Mouse (Mus musculus) cerebellum, postnatal 4 days (tissue): Measurements from ENCODE around the gene Cemip.
"Not testable (repeated sequence)": the region's sequence is repeated elsewhere in the genome, so short reads cannot be mapped to it uniquely, and the experiment has no call there.

Experiments used
- DNase-seq, 2 experiments: peaks; one replicate each; pipeline ENCODE4 v3.0.0; 2022; ENCODE audit warnings: low spot score in 2 of 2, mixed read lengths in 1 of 2

Gene Cemip

GRCm38 (mm10) chr7:83894348-83894747 is 192.0 kb downstream of the Cemip start:
- DNase-seq: no peak

GRCm38 (mm10) chr7:83892333-83892669 is 194.0 kb downstream of the Cemip start:
- no peak for DNase-seq

- DNase-seq: peak; percentile 88 to 97
Measured at GRCm38 (mm10) chr7:83891433-83892332, 194.6 kb downstream of the Cemip start.

- not testable (repeated sequence) for DNase-seq
Measured at GRCm38 (mm10) chr7:83889946-83890345, 196.4 kb downstream of the Cemip start.

- no peak for DNase-seq
Measured at GRCm38 (mm10) chr7:83889383-83889782, 196.9 kb downstream of the Cemip start.

- no peak for DNase-seq
Measured at GRCm38 (mm10) chr7:83886366-83887129, 199.8 kb downstream of the Cemip start.

GRCm38 (mm10) chr7:83885835-83886234 is 200.5 kb downstream of the Cemip start:
- DNase-seq: no peak

GRCm38 (mm10) chr7:83884921-83885532 is 201.3 kb downstream of the Cemip start:
- no peak for DNase-seq

- peak; percentile 64 to 80 for DNase-seq
Measured at GRCm38 (mm10) chr7:83884021-83884658, 202.2 kb downstream of the Cemip start, which contains the start of the genes Tlnrd1 and Mesd. TSS of gene Tlnrd1 (minus strand) at chr7:83884305. TSS of gene Mesd (plus strand) at chr7:83884466.

GRCm38 (mm10) chr7:83883276-83884020 is 202.9 kb downstream of the Cemip start:
- peak; percentile 39 to 54 for DNase-seq
